Mouse (Mus musculus) intestine, postnatal 0 days (tissue): ENCODE data around the gene Slc1a3. TPM values are rescaled to one million over a fixed set of nuclear protein-coding genes. Genes with fewer than 3 reads are reported as not detected.
A peak's percentile ranks its signal among the peaks of the same experiment; 100 is the strongest.

Experiments used
- ATAC-seq: fragments of 200-750 bp; cut with Nextera tagmentation; 2 replicates; pipeline ENCODE4 v1.8.0; 2017; ENCODE audit warnings: mild to moderate bottlenecking, moderate TSS enrichment, moderate library complexity
- H3K27ac ChIP-seq: fragments of 300-500 bp; sonication (generic); 2 replicates; pipeline ENCODE4 v1.5.1; 2014; ENCODE audit warnings: mild to moderate bottlenecking, low read depth, low read length, moderate library complexity
- H3K27me3 ChIP-seq: fragments of 300-500 bp; sonication (generic); replicated peaks from 2 replicates; pipeline ENCODE4 v1.6.1; 2014; ENCODE audit warnings: low read length, mixed read lengths; ENCODE audit not compliant: control insufficient read depth, insufficient read depth
- H3K36me3 ChIP-seq: fragments of 300-500 bp; sonication (generic); 2 replicates; pipeline ENCODE4 v1.6.1; 2014; ENCODE audit warnings: mild to moderate bottlenecking, moderate library complexity; ENCODE audit not compliant: control insufficient read depth, insufficient read depth
- H3K4me1 ChIP-seq: fragments of 300-500 bp; sonication (generic); replicated peaks from 2 replicates; pipeline ENCODE4 v1.6.1; 2014; ENCODE audit warnings: antibody characterized with exemption, low read length, mixed read lengths; ENCODE audit not compliant: control insufficient read depth, insufficient read depth
- H3K4me2 ChIP-seq: fragments of 300-500 bp; sonication (generic); replicated peaks from 2 replicates; pipeline ENCODE4 v1.6.1; 2014; ENCODE audit warnings: low read depth, mild to moderate bottlenecking, moderate library complexity
- H3K4me3 ChIP-seq: fragments of 300-500 bp; sonication (generic); 2 replicates; pipeline ENCODE4 v1.5.1; 2014; ENCODE audit warnings: low read depth, low read length
- H3K9ac ChIP-seq: fragments of 300-500 bp; sonication (generic); 2 replicates; pipeline ENCODE4 v1.6.1; 2014; ENCODE audit warnings: mild to moderate bottlenecking, low read depth, low read length
- H3K9me3 ChIP-seq: fragments of 300-500 bp; sonication (generic); 2 replicates; pipeline ENCODE4 v1.6.1; 2016; ENCODE audit warnings: mixed run types; ENCODE audit not compliant: control insufficient read depth
- CTCF ChIP-seq: sonication (generic); IDR thresholded peaks from 2 replicates; pipeline ENCODE4 v1.5.1; 2016; ENCODE audit warnings: low read depth, mild to moderate bottlenecking, control low read depth, antibody characterized with exemption, moderate library complexity
- WGBS: fragments of 180-500 bp; shearing (Covaris S2); extraction: QIAGEN DNeasy Blood & Tissue Kit; methylation state at CpG from one replicate; pipeline ENCODE4 v1.1.7; 2014; 5-methylcytosine and 5-hydroxymethylcytosine counted together
- polyA plus RNA-seq: library from polyadenylated mRNA; unstranded; fragments of >200 nt; fragmentation: Nextera tagmentation; extraction: Ambion mirVana; gene quantifications from 2 replicates; pipeline ENCODE4 v1.2.1, GENCODE M21; 2015

Gene Slc1a3
- polyA plus RNA-seq, 1 experiment from 2014 or later = 0.53 TPM

GRCm38 (mm10) chr15:8667849-8668522, 42.6 kb downstream of the Slc1a3 start:
- TF ChIP-seq CTCF = no peak
- Histone ChIP-seq H3K9me3 (no peaks in the 10 kb centered on the region), H3K27me3 (no peaks in the 10 kb centered on the region), H3K9ac (no peak overlapping the region), H3K4me1 (no peaks in the 10 kb centered on the region), H3K4me3 (no peak overlapping the region), H3K27ac (no peak overlapping the region), H3K36me3 (no peaks in the 10 kb centered on the region), H3K4me2 (no peak overlapping the region)
- WGBS = 96% methylated on average over 25 of the region's 25 CpGs
- ATAC-seq = no peak

GRCm38 (mm10) chr15:8665675-8666350, 44.8 kb downstream of the Slc1a3 start:
- H3K9me3 ChIP-seq = no peaks in the 10 kb centered on the region
- H3K27me3 ChIP-seq = no peaks in the 10 kb centered on the region
- 88% methylated on average over 15 of the region's 15 CpGs for WGBS
- H3K36me3 ChIP-seq = no peaks in the 10 kb centered on the region
- no peaks in the 10 kb centered on the region for H3K4me1 ChIP-seq
- no peak overlapping the region for H3K4me2 ChIP-seq
- H3K27ac ChIP-seq = no peak overlapping the region
- H3K4me3 ChIP-seq = no peak overlapping the region
- no peak for TF ChIP-seq CTCF
- ATAC-seq = no peak
- H3K9ac ChIP-seq = no peak overlapping the region

- ATAC-seq = no peak
- TF ChIP-seq CTCF = peak; percentile 29; the same call in 1 of the 2 replicates
- WGBS = 63% methylated on average over 17 of the region's 17 CpGs
Observed at GRCm38 (mm10) chr15:8663348-8664099, 47.0 kb downstream of the Slc1a3 start.

GRCm38 (mm10) chr15:8661856-8662255, 48.7 kb downstream of the Slc1a3 start:
- WGBS = 35% methylated on average over 6 of the region's 6 CpGs
- Histone ChIP-seq H3K4me2 (no peak overlapping the region), H3K4me3 (no peak overlapping the region), H3K4me1 (no peaks in the 10 kb centered on the region), H3K27me3 (no peaks in the 10 kb centered on the region), H3K9me3 (no peaks in the 10 kb centered on the region), H3K9ac (no peak overlapping the region), H3K36me3 (no peaks in the 10 kb centered on the region), H3K27ac (no peak overlapping the region)
- ATAC-seq = no peak
- no peak for TF ChIP-seq CTCF

More at GRCm38 (mm10) chr15:8663348-8664099, 47.0 kb downstream of the Slc1a3 start:
- H3K9ac ChIP-seq = no peak overlapping the region
- no peak overlapping the region for H3K4me2 ChIP-seq
- H3K4me1 ChIP-seq = no peaks in the 10 kb centered on the region
- H3K9me3 ChIP-seq = no peaks in the 10 kb centered on the region
- H3K27me3 ChIP-seq = no peaks in the 10 kb centered on the region
- H3K27ac ChIP-seq = no peak overlapping the region
- no peaks in the 10 kb centered on the region for H3K36me3 ChIP-seq
- no peak overlapping the region for H3K4me3 ChIP-seq

- Histone ChIP-seq H3K4me3 (no peak overlapping the region), H3K4me1 (no peaks in the 10 kb centered on the region), H3K27ac (no peak overlapping the region), H3K36me3 (no peaks in the 10 kb centered on the region), H3K27me3 (no peaks in the 10 kb centered on the region), H3K9ac (no peak overlapping the region), H3K9me3 (no peaks in the 10 kb centered on the region), H3K4me2 (no peak overlapping the region)
- ATAC-seq = no peak
- no peak for TF ChIP-seq CTCF
- WGBS = 85% methylated on average over 4 of the region's 4 CpGs
Observed at GRCm38 (mm10) chr15:8659977-8660376, 50.6 kb downstream of the Slc1a3 start.

- H3K36me3 ChIP-seq = no peaks in the 10 kb centered on the region
- no peak for TF ChIP-seq CTCF
- H3K27me3 ChIP-seq = no peaks in the 10 kb centered on the region
- H3K27ac ChIP-seq = no peak overlapping the region
- H3K4me1 ChIP-seq = no peaks in the 10 kb centered on the region
- H3K9ac ChIP-seq = no peak overlapping the region
- no peak overlapping the region for H3K4me2 ChIP-seq
- ATAC-seq = no peak
- no peak overlapping the region for H3K4me3 ChIP-seq
- WGBS = 52% methylated on average over 8 of the region's 8 CpGs
- no peaks in the 10 kb centered on the region for H3K9me3 ChIP-seq
Observed at GRCm38 (mm10) chr15:8659483-8659971, 51.0 kb downstream of the Slc1a3 start.
